ENCODE assay signal across 8 mouse cellular contexts in genomic region chr15:81584913-81585745, GRCm38 (mm10). TPM values are rescaled to one million over a fixed set of nuclear protein-coding genes. Genes with fewer than 3 reads are reported as not detected.
DNase-seq lines count a peak whose midpoint lies in the region; ATAC-seq lines count a peak whose summit lies in the region.

Gene Ep300, plus strand, starts transcription at chr15:81585351.

- H3K9ac ChIP-seq in hindbrain, embryonic 16.5 days (ENCODE audit: low read depth, low read length), result peak within 1 kb of the TSS; percentile 100

- ATAC-seq in hindbrain, embryonic 16.5 days, result peak; percentile 93

- H3K27ac ChIP-seq in hindbrain, embryonic 16.5 days (ENCODE audit: low read depth, low read length), result peak within 1 kb of the TSS; percentile 100
- peak within 1 kb of the TSS; percentile 93 for H3K27ac ChIP-seq in macrophage

- H3K79me2 ChIP-seq in macrophage (ENCODE audit: inconsistent target), result peaks cover 41% of the 10 kb centered on the region

- WGBS in hindbrain, embryonic 16.5 days, result 1% methylated on average over 44 of the region's 68 CpGs
- under 1% methylated on average over 45 of the region's 68 CpGs for WGBS in macrophage (ENCODE audit: missing documents)

- 0 out of 2 replicates have a peak, but pooled peaks cover 2% of the 10 kb centered on the region for H3K36me3 ChIP-seq in hindbrain, embryonic 16.5 days (ENCODE audit: control insufficient read depth, insufficient read depth, low read length)
- H3K36me3 ChIP-seq in macrophage (ENCODE audit: inconsistent target), result peaks cover 4% of the 10 kb centered on the region; the same call in 1 of the 2 replicates

- H3K4me2 ChIP-seq in hindbrain, embryonic 16.5 days (ENCODE audit: low read length), result peak within 1 kb of the TSS; percentile 74

- peak; percentile 92 for DNase-seq in WW6 (ENCODE audit: low read depth, low spot score)
- DNase-seq in cerebellum, postnatal 4 days (ENCODE audit: low spot score in 2 of 2), result peak; percentile 92 to 96
- DNase-seq in gastrocnemius, adult 18-20 months (ENCODE audit: low spot score), result peak; percentile 96
- peak; percentile 94 to 96 for DNase-seq in left cerebral cortex, adult 18-20 months (ENCODE audit: low spot score in 2 of 2)
- peak; percentile 97 for DNase-seq in right cerebral cortex, adult 18-20 months
- peak; percentile 86 for DNase-seq in urinary bladder, postnatal 10 days (ENCODE audit: low spot score)

- no peaks in the 10 kb centered on the region for H3K27me3 ChIP-seq in hindbrain, embryonic 16.5 days (replicated peaks; ENCODE audit: control insufficient read depth, insufficient read depth, low read length)

- H3K9me3 ChIP-seq in hindbrain, embryonic 16.5 days (ENCODE audit: control insufficient read depth, low read length), result no peaks in the 10 kb centered on the region

- peaks cover 20% of the 10 kb centered on the region for H3K4me1 ChIP-seq in hindbrain, embryonic 16.5 days (ENCODE audit: control insufficient read depth, insufficient read depth, low read depth, low read length)

- H3K4me3 ChIP-seq in hindbrain, embryonic 16.5 days (ENCODE audit: low read length), result peak within 1 kb of the TSS; percentile 98
- H3K4me3 ChIP-seq in macrophage (ENCODE audit: inconsistent target), result peak within 1 kb of the TSS; percentile 95

RNA-seq across cellular contexts. Expression of gene Ep300, which starts in this region (rescaled TPM):
- total RNA-seq in gastrocnemius, adult 18-20 months (2021), result 10 to 100 TPM; 41.3 to 43.2 TPM
- 17.3 and 21.4 TPM in 2 replicates for polyA plus RNA-seq in hindbrain, embryonic 16.5 days (2015; fragmentation: Nextera tagmentation; extraction: Ambion mirVana)
- total RNA-seq in left cerebral cortex, adult 18-20 months (2021), result 10 to 100 TPM; 62.4 to 66.7 TPM
- total RNA-seq in macrophage (2018; cell fraction: chromatin; rRNA removed), result 100 to 1,000 TPM in 21 of 26 experiments, 10 to 100 TPM in 5; 49.1 to 387 (median 265) TPM
- total RNA-seq in macrophage (2018; cell fraction: cytosol; rRNA removed), result 100 to 1,000 TPM in 7 of 26 experiments, 10 to 100 TPM in 19; 41.1 to 127 (median 83.1) TPM
- total RNA-seq in macrophage (2018; cell fraction: nucleus; rRNA removed), result 100 to 1,000 TPM in 22 of 26 experiments, 10 to 100 TPM in 4; 65.4 to 264 (median 161) TPM
- 31.6 to 55.1 TPM (median 36.1 TPM) in 3 replicates for polyA plus RNA-seq in macrophage (2018)

Comparison
In these comparisons a context has a peak if more than half of its experiments do, and no peak if none do; other contexts are left out.
1. Peak in every context shown above with its lines: DNase-seq, ATAC-seq, H3K4me3 ChIP-seq and H3K27ac ChIP-seq.